Mouse (Mus musculus) lung, postnatal 14 days (tissue): ENCODE measurements at regions not wholly inside any gene's neighbourhood (a gene's known extent, or its start where the extent isn't known, plus 50 kb on each side); places are given as distances from the start of the nearest gene placed in this dataset.

Experiments used
- DNase-seq: peaks from one replicate; pipeline ENCODE4 v3.0.0; 2021

GRCm38 (mm10) chr8:49236021-49236821, 392.5 kb upstream of the Tenm3 start:
- DNase-seq: no peak

- no peak for DNase-seq
Measured at GRCm38 (mm10) chr8:49223841-49224420, 380.2 kb upstream of the Tenm3 start.

GRCm38 (mm10) chr8:49195333-49195640, 351.5 kb upstream of the Tenm3 start:
- no peak for DNase-seq

- DNase-seq: no peak
Measured at GRCm38 (mm10) chr8:49194592-49195332, 351.0 kb upstream of the Tenm3 start.

- DNase-seq: no peak
Measured at GRCm38 (mm10) chr8:49186853-49187252, 343.1 kb upstream of the Tenm3 start.

GRCm38 (mm10) chr8:49175386-49175785, 331.6 kb upstream of the Tenm3 start:
- no peak for DNase-seq

GRCm38 (mm10) chr8:49174956-49175355, 331.2 kb upstream of the Tenm3 start:
- no peak for DNase-seq

- DNase-seq: no peak
Measured at GRCm38 (mm10) chr8:49159318-49159717, 315.6 kb upstream of the Tenm3 start.

GRCm38 (mm10) chr8:49158201-49158600, 314.4 kb upstream of the Tenm3 start:
- DNase-seq: no peak

GRCm38 (mm10) chr8:49136503-49137044, 292.8 kb upstream of the Tenm3 start:
- no peak for DNase-seq

- DNase-seq: no peak
Measured at GRCm38 (mm10) chr8:49109095-49109494, 265.3 kb upstream of the Tenm3 start.

- no peak for DNase-seq
Measured at GRCm38 (mm10) chr8:49108665-49109064, 264.9 kb upstream of the Tenm3 start.

- DNase-seq: no peak
Measured at GRCm38 (mm10) chr8:49106531-49106930, 262.8 kb upstream of the Tenm3 start.

GRCm38 (mm10) chr8:49101156-49101555, 257.4 kb upstream of the Tenm3 start:
- DNase-seq: no peak

GRCm38 (mm10) chr8:49084191-49084875, 240.6 kb upstream of the Tenm3 start:
- no peak for DNase-seq

- DNase-seq: no peak
Measured at GRCm38 (mm10) chr8:49069451-49069850, 225.7 kb upstream of the Tenm3 start.

- DNase-seq: no peak
Measured at GRCm38 (mm10) chr8:49063256-49063655, 219.5 kb upstream of the Tenm3 start.

GRCm38 (mm10) chr8:49043236-49043635, 199.5 kb upstream of the Tenm3 start:
- DNase-seq: no peak

- DNase-seq: no peak
Measured at GRCm38 (mm10) chr8:49035970-49036700, 192.4 kb upstream of the Tenm3 start.

- no peak for DNase-seq
Measured at GRCm38 (mm10) chr8:49035519-49035918, 191.8 kb upstream of the Tenm3 start.

GRCm38 (mm10) chr8:49030255-49030654, 186.5 kb upstream of the Tenm3 start:
- DNase-seq: no peak

- DNase-seq: no peak
Measured at GRCm38 (mm10) chr8:49017741-49018140, 174.0 kb upstream of the Tenm3 start.
